Mouse (Mus musculus): ENCODE data around the gene Gm21970. TPM values are rescaled to one million over a fixed set of nuclear protein-coding genes. Genes with fewer than 3 reads are reported as not detected.
A peak's percentile ranks its signal among the peaks of the same experiment; 100 is the strongest.

Gene Gm21970
- polyA plus RNA-seq, 1 experiment = not detected

DNA sequence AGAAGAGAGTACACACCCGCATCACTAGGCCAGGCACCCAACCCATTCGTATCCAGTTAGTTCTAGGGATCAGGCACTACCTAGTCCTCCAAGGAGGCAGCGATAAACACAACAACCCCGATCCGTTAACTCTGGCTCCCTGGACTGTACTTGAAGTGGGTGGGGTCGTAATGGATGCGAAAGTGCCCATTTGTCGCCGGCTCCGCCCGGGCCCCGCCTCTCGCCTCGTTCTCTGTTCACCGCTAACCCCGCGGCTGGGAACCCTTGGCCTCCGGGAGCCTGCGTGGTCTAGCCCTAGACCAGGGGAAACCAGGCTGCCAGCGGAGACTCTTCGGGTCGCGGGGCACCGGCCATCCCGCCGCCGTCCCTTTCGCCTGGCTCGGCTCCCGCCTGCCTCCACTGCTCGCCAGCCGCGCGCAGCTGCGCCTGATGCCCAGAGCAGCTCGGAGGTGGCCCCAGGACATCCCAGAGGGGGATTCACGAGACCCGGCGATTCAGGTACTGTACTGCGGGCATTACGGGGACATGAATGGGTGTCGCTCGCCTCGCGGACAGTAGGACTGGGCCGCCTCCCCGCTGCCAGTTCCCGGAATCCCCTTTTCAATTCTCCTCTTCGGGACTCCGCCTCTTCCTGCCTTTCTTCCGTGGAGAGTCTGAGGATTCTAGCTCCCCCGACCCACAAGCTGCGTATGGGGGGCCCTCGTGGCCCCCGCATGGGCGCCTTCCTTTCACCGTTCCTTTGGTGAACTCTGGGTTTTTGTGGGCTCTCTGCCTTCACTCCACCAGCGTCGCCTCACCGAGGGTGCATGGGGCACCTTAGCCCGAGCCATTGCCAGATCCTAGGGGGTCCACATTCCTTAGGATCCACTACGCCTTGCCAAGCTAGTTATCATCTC is 18.7 kb upstream of the Gm21970 start, which contains the start of gene Ifnar2:
Gene Ifnar2 (plus strand): TSS at position 207 of the 896 bp plus-strand sequence.
- peak; percentile 49 to 72 for DNase-seq (ENCODE audit: extremely low spot score in 1 of 2, low spot score in 1 of 2)

DNA sequence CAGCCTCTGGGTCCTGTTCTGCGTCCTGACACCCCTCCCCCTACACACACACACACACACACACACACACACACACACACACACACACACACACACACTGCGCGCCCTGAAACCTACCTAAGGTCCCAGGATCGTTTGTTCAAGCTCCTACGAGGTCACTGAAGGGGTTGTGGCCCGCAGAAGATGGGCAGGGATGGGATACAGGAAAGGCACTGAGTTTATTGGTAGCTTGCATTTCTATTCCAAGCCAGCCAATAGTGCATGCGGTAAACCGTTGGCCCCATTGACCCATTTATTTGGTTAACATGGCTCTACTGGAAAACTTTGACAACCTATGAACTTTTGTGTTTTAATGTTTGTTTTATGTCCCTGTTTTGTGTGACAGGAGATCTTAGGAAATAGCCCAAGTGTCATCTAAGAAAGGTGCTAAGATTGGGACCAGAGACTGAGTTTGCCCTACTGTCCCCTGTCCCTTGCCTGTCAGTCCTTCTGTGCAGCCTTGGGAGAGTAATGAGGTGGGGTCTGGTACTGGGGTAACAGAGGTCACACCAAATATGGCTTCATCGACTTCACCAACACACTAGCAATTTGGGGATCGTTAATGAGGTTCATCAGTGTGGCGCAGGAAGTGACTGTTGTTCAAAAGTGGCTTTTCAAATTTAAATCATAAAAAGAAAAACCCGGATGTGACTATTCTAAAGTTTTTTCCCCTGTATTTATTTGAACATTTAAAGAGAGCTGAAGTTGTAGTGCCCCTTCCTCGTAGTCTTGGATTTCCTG is 17.9 kb upstream of the Gm21970 start:
- DNase-seq (ENCODE audit: extremely low spot score in 1 of 2, low spot score in 1 of 2) = no peak

DNA sequence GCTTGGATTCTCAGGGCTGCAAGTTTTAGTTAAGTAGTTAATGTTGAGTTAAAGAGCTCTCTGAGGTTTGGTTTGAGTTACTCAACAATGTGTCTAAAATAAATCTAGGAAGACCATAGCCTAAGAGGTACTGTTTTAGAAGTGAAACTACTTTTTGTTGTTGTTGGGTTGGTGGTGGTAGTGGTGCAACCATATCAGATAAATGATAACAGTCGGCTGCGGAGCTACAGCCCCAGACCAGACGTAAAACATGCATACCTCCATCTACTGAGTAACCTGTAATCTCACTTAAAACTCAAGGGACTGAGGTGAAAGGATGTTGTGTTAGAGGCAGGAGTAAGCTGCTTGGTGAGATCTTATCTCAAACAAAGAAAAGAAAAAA is 17.3 kb upstream of the Gm21970 start:
- no peak for DNase-seq (ENCODE audit: extremely low spot score in 1 of 2, low spot score in 1 of 2)

DNA sequence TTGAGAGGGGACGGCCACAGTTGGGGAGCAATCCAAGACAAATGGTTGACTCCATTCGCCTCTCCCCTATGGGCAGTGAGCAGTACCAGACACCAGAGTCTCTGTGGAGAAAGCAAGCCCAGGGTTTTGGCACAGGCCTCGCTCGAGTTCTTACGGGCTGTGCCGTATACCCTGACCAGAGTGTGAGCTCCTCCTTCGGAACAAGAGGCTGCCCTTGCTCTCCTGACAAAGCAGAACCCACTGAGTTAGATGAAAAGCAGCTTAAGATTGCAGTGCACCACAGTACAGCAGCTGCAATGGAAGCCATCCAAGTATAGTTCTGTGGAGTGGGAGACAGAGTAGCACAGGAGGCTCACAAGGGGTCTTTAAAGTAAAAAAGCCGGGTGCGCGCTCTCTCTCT is 14.8 kb upstream of the Gm21970 start:
- no peak for DNase-seq (ENCODE audit: extremely low spot score in 1 of 2, low spot score in 1 of 2)

DNA sequence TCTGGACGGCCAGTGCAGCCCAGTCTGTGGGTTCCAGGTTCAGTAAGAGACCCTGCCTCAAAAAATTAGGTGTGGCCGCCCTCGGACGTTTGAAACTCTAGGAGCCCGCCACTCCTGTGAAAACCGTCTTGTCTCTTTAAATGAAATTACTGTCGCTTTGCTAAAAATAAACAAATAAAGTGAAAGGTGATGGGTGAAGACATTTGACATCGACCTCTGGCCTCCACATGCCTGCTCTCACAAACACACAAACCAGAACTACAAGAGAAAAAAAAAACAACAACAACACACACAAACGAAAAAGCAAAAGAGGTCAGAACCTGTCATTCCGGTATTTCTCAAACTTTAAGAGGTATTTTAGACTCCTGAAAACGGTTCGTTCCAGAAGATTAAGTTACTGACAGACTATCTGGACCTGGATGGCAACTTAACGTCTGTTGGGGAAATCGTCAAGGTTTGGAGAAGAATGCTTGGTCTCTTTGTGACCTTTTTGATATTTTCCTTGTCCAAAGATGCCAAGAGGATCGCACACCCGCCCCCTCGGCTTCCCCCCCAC is 13.0 kb upstream of the Gm21970 start:
- no peak for DNase-seq (ENCODE audit: extremely low spot score in 1 of 2, low spot score in 1 of 2)

DNA sequence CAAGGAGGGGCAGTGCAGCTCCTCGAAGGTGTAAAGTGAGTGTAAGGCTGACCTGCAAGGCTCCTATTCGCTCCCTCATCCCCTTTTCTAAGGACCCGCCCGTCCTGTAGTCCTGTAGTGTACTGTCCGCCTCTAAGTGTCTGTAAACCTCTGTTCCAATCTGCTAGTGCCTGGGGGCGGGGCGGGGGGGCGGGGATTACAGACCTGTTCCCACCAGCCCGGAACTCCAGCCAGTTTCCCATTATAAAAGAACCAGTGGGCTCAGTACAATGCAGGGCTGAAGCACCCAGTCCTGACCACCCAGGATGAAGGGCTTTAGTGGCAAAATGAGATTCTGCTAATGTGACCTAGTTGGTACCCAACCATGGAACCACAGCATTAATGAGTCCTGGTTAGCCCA is 12.5 kb upstream of the Gm21970 start:
- no peak for DNase-seq (ENCODE audit: extremely low spot score in 1 of 2, low spot score in 1 of 2)

DNA sequence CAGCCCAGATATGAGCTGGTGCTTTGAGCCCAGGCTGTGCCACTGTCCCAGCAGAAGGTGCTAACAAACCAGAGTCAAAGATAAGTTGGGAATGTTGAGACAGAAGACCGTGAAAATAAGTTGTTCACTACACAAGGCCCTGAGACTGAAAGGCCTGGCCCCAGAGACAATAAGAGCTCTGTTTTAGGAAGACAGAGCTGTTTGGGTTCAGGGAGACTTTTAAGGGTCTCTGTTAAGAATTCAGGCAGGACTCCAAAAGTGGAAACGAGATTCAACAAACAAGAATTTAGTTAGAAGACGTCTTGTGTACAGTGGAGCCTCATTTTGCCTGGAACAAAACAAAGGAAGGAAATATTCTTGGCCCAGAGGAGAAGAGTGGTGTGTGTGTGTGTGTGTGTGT is 12.1 kb upstream of the Gm21970 start:
- DNase-seq (ENCODE audit: extremely low spot score in 1 of 2, low spot score in 1 of 2) = no peak

DNA sequence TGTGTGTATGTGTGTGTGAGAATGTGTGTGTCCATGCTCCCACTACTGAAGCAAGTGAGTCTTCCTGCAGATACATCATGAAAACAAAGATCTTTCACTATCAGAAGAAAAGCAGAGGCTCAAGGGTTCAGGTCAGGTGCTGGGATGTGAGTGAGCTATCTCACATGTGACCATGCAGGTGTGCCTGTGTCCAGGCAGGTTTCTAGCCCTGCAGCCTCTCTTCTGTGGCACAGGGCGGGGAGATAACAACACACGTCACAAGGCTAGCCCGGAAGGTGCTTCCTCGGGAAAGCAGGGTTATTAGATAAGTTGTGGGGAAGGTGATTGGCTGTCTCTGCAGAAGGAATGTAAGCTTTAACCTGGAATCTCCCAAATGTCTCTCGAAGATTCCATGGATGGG is 11.4 kb upstream of the Gm21970 start:
- DNase-seq (ENCODE audit: extremely low spot score in 1 of 2, low spot score in 1 of 2) = no peak

DNA sequence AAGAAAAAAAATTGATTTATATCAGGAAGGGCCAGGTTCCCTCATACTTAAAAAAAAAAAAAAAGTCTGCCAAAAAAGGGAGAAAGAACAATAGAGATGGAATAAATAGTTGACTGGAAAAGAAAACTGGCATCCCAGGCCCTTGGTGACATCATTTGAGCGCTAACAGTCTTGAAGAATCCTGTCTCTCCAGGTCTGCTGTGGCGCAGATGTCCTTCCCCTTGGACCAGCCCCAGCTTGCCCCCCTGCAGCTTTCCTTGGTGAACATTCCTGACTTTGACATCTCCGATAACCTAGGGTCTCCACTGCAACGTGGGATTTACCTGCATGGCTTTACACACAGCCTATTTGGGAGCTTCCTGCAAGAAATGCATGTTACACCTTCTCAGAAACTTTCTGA is 9.9 kb upstream of the Gm21970 start:
- no peak for DNase-seq (ENCODE audit: extremely low spot score in 1 of 2, low spot score in 1 of 2)

DNA sequence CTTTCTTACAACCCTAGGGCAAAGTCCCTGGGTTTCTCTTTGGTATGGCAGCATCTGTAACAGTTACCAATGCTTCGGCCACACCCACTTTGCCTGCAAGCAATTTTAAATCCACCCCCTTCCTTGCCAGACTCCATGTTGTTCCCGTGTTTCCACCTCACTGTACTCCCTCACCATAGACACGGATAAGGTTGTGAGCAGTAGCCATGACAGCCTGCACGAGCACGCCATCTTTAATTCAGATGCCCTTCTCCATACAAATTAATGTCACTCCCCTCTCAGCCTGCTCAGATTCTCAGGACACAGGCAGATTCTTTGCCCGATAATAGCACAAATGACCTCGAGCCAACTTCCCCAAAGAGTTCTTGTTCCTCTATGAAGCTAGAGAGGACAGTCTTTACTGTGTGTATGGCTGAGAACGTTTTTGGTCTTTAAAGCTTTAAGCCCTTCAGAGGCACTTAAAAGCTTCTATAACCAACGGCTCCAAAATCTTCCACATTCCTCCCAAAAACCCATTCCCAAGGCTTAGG is 9.2 kb upstream of the Gm21970 start:
- no peak for DNase-seq (ENCODE audit: extremely low spot score in 1 of 2, low spot score in 1 of 2)

DNA sequence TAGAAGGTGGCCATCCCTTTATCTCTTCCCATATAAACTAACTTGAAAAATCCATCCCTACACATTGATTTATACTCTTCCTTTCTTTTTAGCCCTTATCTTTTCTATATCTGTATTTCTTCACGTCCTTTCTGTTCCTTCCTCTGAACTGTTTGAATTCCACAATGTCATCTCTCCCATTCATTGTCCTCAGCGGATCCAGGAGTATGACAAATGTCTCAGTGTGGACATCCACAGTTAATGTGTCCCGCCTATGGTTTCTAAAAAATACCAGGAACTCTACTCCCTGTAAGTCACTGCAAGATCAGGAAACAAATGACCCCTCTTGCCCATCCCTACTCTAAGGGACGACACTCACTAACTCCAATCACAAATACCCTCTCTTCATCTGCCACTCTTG is 7.3 kb upstream of the Gm21970 start:
- no peak for DNase-seq (ENCODE audit: extremely low spot score in 1 of 2, low spot score in 1 of 2)

DNA sequence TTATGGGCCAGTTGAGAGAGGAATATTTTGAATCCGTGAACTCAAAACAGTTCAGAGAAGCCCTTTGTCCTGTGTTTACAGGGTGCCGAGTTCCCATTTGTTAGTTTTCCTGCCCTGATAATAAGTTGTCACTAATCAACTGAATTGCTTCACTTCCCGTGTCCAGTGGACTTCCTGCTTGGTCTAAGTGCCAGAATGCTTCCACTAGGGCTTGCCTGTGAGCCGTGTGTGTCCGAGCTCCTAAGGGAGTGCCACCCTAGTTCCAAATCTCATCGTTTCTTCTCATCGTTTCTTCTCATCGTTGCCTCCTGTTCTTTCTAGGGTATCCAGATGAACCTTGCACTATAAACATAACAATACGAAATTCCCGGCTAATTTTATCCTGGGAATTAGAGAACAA is 5.9 kb upstream of the Gm21970 start:
- DNase-seq (ENCODE audit: extremely low spot score in 1 of 2, low spot score in 1 of 2) = no peak

DNA sequence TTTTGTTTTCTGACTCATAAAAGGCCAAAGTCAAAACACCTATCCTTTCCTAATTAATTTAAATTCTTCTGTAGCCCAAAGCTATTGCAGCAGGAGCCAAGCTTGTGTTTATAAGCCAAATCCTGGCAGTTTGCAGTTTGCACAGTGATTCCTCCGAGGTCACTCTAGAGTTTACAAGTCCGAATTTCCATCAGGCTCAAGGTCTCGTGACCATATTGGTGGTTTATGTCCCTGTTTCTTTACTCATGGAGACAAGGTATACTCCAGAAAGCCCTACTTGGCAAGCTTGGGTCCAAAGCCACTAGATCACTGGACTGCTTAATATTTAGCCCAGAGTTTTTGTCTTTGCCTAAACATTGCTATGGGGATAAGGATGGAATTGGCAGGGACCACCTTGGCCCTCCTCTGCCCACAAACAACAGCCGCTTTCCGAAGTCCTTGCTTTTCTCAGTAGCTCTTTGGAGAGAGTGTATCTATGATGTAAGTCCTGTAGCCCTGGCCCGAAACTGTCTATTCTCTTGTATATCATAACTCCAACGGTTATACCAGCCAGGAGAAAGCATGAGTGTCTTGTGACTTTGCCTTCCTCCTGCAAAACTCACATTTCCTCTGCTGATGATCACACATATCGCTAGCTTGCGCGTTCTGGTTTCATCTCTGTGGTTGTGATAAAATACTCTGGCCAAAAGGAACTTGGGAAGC is 5.0 kb upstream of the Gm21970 start:
- DNase-seq (ENCODE audit: extremely low spot score in 1 of 2, low spot score in 1 of 2) = no peak

DNA sequence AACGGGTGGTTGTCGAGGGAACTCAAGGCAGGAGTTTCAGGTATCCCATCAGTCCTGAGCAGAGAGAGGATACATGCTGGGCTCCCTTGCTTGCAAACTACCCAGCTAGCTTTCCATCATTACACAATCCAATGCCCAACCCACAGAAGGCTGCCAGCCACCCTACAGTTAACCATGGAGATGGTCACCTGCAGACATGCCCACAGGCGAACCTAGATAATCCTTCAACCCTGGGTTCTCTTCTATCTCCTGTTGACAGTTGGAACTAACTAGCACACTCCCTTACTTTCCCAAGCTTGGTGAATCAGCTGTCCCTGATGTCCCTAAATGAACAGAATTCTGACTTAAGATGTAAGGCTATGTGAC is 4.4 kb upstream of the Gm21970 start:
- no peak for DNase-seq (ENCODE audit: extremely low spot score in 1 of 2, low spot score in 1 of 2)

DNA sequence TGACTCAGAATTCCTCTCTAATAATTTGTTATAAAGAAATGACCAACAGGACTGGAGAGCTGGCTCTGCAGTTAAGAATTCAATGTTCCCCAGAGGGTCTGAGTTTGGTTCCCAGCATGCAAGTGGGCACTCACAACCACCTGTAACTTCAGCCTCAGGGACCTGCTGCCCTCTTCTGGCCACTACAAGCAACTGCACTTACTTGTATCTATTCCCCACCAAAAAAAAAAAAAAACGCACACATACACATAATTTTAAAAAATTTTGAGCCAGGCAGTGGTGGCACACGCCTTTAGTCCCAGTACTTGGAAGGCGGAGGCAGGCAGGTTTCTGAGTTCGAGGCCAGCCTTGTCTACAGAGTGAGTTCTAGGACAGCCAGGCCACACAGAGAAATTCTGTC is 1.4 kb upstream of the Gm21970 start:
- no peak for DNase-seq (ENCODE audit: extremely low spot score in 1 of 2, low spot score in 1 of 2)

DNA sequence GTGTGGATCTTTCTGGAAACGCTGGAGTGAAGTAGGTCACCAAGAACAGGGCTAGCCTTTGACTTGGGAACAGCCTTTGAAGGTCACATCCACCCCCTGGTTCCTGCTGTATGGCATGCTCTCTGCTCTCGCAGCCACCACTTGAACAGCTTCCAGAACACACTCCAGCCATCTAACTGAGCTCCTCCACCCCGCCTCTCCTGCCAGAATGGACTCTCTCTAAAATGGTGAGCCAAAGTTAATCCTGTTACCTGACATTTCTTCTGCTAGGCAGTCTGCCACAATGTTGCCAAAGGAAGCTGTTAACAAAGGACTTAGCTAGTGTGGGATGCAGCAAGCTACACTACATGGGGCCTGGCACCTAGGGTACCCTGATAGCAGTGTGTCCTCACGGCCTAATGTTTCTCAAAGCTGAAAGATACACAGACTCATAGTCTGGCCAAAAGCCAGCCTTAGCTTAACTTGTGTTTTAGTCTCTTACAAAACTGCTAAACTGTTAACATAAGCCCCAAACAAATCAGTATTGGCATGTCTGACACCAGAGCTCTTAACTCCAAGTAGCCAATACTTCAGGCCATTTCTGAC is 3.4 kb downstream of the Gm21970 start:
- no peak for DNase-seq (ENCODE audit: extremely low spot score in 1 of 2, low spot score in 1 of 2)

DNA sequence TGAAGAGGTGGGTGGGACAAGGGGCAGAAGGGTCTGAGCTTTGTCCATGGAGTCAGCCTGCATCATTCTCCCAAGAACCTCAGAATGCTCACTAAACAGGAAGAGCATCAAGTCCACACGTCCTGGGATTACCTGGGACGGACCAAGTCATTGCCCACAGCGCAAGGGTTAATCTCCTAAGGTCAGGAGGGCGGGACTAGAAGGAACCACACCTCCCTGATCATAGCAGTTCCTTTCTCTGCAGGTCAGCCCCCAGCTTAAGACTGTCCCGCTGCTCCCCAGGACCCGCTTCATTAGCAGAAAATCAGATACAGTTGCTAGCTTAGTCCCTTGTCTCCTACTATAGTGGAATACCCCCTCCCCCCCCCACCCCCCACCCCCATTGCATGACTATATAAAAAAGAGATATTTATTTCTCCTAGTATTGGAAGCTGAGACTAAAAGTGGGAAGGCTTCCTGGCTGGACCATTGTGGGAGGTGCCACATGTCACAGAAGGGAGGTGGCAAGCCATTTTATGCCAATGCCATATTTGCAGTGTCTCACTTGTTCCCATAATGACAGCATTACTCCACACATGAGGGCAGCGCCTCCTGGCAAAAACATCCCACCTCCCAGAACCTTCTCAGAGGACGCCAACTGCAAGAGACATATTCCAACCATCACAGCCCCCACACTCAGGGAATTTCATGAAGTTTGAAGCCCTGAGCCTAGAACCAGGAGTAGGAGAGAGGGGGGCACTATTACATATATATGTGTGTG is 4.3 kb downstream of the Gm21970 start:
- no peak for DNase-seq (ENCODE audit: extremely low spot score in 1 of 2, low spot score in 1 of 2)

DNA sequence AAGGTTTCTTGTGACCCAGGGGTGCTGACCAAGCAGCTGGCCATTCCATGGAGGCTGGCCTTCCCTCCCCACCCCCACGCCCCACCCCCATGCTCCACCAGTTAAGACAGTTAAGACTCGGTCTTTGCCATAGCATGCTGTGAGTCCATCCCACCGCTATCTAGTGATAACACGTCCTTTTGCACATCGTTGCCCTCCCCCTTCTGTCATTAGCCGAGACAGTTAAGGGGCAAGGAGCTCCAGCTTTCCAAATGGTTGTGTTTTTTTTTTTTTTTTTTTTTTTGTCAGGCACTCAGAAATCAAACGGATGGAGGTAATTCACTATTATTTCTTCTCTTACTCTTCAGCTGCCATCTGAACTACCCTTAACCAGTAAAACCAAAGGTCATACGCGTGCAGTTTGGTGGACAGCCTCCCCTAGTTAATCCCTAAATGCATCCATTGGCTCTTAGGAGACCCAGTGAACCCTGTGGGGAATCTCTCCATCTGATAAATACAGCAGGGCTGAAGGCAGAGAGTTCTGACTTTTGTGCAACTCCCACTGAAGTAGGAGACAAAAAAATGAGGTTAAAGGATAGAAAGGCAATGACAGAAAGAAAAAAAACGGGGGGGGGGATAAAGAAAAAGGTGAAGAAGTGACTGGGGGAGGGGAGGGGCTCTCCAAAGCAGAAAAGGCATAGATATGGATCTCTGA is 5.5 kb downstream of the Gm21970 start:
- DNase-seq (ENCODE audit: extremely low spot score in 1 of 2, low spot score in 1 of 2) = no peak

DNA sequence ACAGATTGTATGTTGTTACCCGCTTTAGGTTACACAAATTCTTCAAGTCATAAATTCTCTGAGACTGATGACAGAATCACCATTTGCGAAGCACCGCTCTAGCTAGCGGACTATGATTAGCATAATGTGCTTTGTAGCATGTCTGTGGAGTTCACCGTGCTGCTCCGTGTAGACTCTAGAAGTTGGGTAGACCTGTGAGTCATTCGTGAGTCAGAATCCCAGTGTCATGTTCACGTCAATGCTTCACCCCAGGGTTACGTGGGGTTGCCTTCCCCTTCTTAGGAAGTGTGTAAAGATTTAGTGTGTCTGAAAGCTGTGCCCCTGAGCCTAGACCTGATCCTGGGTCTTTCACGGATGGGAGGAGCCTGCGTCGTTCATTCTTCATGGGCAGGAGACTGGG is 6.5 kb downstream of the Gm21970 start:
- no peak for DNase-seq (ENCODE audit: extremely low spot score in 1 of 2, low spot score in 1 of 2)

Data from frontal cortex, adult 2 months (tissue).